Mouse (Mus musculus): ENCODE measurements around the gene Flg. TPM values are rescaled to one million over a fixed set of nuclear protein-coding genes. Genes with fewer than 3 reads are reported as not detected.

The Flg gene
- polyA plus RNA-seq, 1 experiment from 2014 or later = not detected

Other genes starting within 250 kb of the Flg start
- gene Gm4858, start 204.7 kb upstream of the Flg start, polyA plus RNA-seq (2015; fragmentation: Nextera tagmentation; extraction: Ambion mirVana) = not detected in 2 replicates
- not detected in 2 replicates for gene Crnn, start 128.7 kb upstream of the Flg start, polyA plus RNA-seq (2015; fragmentation: Nextera tagmentation; extraction: Ambion mirVana)
- not detected in 2 replicates for gene Flg2, start 76.2 kb upstream of the Flg start, polyA plus RNA-seq (2015; fragmentation: Nextera tagmentation; extraction: Ambion mirVana)
- 0.07 TPM in 1 of 2 replicates, not detected in the other for gene Hrnr, start 46.2 kb downstream of the Flg start, polyA plus RNA-seq (2015; fragmentation: Nextera tagmentation; extraction: Ambion mirVana)
- not detected in 2 replicates for gene Rptn, start 120.2 kb downstream of the Flg start, polyA plus RNA-seq (2015; fragmentation: Nextera tagmentation; extraction: Ambion mirVana)
- gene Tchh, start 168.8 kb downstream of the Flg start, polyA plus RNA-seq (2015; fragmentation: Nextera tagmentation; extraction: Ambion mirVana) = 0.48 and 0.90 TPM in 2 replicates
- not detected in 2 replicates for gene Tchhl1, start 195.2 kb downstream of the Flg start, polyA plus RNA-seq (2015; fragmentation: Nextera tagmentation; extraction: Ambion mirVana)
- gene S100a11, start 247.0 kb downstream of the Flg start, polyA plus RNA-seq (2015; fragmentation: Nextera tagmentation; extraction: Ambion mirVana) = 104 and 129 TPM in 2 replicates

Data from forebrain, embryonic 16.5 days (tissue).